Mouse (Mus musculus): ENCODE measurements around the gene Ap2m1.

DNA sequence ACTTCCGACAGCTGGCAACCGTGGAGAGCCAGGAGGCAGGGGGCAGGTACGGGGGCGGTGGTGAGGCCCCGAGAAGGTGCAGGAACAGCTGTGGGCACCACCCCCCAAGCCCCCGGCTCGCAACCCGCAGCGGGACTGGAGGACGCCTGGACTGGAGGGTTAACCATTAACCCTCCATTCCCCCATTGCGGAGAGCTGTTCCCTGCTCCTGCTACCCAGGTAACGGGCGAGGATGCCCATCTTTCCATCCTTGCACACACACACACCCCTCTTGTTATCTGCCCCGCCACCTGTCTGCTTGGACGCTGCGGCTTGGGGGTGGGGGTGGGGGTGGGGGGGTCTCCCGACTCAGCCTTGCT, 55.4 kb downstream of the Ap2m1 start:
- no peak for TF ChIP-seq POLR2A (IDR thresholded peaks at IDR 0.05; ENCODE audit: low read depth, low read length)
- no peak for TF ChIP-seq CTCF (IDR thresholded peaks at IDR 0.05; ENCODE audit: extremely low read depth, insufficient read depth, insufficient read length, insufficient replicate concordance)

Data from spleen, adult 2 months (tissue).